Mouse (Mus musculus) testis, adult 2 months (tissue): Measurements from ENCODE around the gene Lrp1. TPM values are rescaled to one million over a fixed set of nuclear protein-coding genes. Genes with fewer than 3 reads are reported as not detected.

Experiments used
- H3K27ac ChIP-seq: fragments of 200-500 bp; 2 replicates; pipeline ENCODE4 v1.5.1; 2012; ENCODE audit warnings: low read depth, low read length; ENCODE audit not compliant: control insufficient read depth, insufficient read depth
- H3K27me3 ChIP-seq: fragments of 200-500 bp; 2 replicates; pipeline ENCODE4 v1.6.1; 2012; ENCODE audit warnings: mild to moderate bottlenecking, low read length, moderate library complexity; ENCODE audit not compliant: control insufficient read depth, insufficient read depth
- H3K36me3 ChIP-seq: fragments of 200-500 bp; 2 replicates; pipeline ENCODE4 v1.6.1; 2012; ENCODE audit warnings: mild to moderate bottlenecking, low read length; ENCODE audit not compliant: control insufficient read depth, insufficient read depth
- H3K4me1 ChIP-seq: fragments of 200-500 bp; 2 replicates; pipeline ENCODE4 v1.6.1; 2012; ENCODE audit warnings: low read length; ENCODE audit not compliant: control insufficient read depth, insufficient read depth
- H3K4me3 ChIP-seq: fragments of 200-500 bp; 2 replicates; pipeline ENCODE4 v1.5.1; 2012; ENCODE audit warnings: low read depth, mild to moderate bottlenecking, low read length, moderate library complexity, mixed read lengths; ENCODE audit not compliant: control insufficient read depth
- CTCF ChIP-seq: fragments of 200-500 bp; IDR thresholded peaks from 2 replicates; pipeline ENCODE4 v1.5.1; 2012; ENCODE audit warnings: low read depth, mild to moderate bottlenecking, inconsistent platforms, low read length, moderate library complexity; ENCODE audit not compliant: control insufficient read depth, insufficient read depth, insufficient replicate concordance
- POLR2A ChIP-seq: fragments of 200-500 bp; IDR thresholded peaks from 2 replicates; pipeline ENCODE4 v1.6.1; 2012; ENCODE audit warnings: low read depth, mild to moderate bottlenecking, inconsistent platforms, low read length, moderate library complexity; ENCODE audit not compliant: control insufficient read depth
- polyA plus RNA-seq: library from polyadenylated mRNA; depleted of rRNA; stranded (reverse); fragments of >200 nt; gene quantifications from 2 replicates; pipeline ENCODE4 v1.2.3, GENCODE M21; 2012

Lrp1 gene
- polyA plus RNA-seq, 1 experiment, result 20.8 TPM

DNA sequence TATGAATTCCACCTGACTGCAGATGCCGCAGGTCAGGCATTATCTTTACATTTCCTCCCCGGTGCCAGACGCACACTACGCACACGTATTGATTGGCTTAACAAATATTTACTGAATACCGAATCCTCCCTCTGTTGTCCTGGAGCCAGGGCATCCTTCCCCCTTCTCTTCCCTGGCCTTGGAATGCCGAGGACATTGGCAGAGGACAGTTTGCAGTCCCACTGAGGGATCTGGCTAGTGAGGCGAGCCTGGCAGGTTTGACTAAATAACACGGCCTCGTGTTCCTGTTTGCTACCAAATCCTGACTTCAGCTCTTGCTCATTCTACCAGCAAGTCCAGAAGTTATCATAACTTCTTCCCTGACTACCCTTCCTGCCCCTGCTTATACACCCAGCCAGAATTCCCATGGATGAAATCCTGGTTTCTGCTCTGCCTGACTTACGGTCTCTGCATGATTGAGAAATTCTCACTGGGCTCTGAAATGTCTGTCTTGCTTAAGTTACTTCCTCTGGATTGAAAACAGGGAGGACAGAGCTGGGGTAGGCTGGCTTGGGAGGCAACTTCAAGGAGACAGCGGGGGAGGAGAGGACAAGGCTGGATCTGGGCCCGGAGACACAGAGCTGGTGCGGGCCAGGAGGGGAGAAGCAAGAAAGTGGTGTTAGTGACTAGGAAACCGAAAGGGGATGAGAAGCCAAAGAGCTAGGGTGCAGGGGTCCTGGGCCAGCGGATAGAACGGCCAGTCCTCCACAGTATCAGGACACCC is 21.0 kb downstream of the Lrp1 start:
- TF ChIP-seq POLR2A (no peak), CTCF (no peak)
- H3K27ac ChIP-seq, result peak overlapping the region; percentile 62
- no peaks in the 10 kb centered on the region for H3K27me3 ChIP-seq
- no peak overlapping the region for H3K4me3 ChIP-seq
- peaks cover 16% of the 10 kb centered on the region for H3K4me1 ChIP-seq
- no peaks in the 10 kb centered on the region for H3K36me3 ChIP-seq

DNA sequence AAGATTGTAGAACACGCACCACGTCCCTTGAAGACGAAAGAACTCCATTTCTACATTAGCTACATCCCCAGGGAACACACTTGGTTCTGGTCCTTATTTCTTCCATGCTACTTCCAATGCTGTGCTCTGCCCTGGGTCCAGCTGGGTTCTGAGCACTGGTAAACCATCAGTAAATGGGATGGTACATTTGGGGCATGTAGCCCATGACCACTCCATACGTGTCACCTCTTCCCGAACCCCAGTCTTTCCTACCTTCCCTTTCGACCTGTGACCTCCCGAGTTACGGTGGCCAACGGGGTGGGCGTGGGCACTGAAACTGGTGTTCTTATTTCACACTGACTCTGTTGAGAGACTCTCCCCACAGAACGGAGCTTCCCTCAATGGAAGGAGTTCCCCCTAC is 21.7 kb downstream of the Lrp1 start:
- TF ChIP-seq POLR2A (no peak), CTCF (no peak)
- Histone ChIP-seq H3K27ac (peak overlapping the region; percentile 62), H3K4me1 (peaks cover 16% of the 10 kb centered on the region), H3K27me3 (no peaks in the 10 kb centered on the region), H3K4me3 (no peak overlapping the region), H3K36me3 (no peaks in the 10 kb centered on the region)

DNA sequence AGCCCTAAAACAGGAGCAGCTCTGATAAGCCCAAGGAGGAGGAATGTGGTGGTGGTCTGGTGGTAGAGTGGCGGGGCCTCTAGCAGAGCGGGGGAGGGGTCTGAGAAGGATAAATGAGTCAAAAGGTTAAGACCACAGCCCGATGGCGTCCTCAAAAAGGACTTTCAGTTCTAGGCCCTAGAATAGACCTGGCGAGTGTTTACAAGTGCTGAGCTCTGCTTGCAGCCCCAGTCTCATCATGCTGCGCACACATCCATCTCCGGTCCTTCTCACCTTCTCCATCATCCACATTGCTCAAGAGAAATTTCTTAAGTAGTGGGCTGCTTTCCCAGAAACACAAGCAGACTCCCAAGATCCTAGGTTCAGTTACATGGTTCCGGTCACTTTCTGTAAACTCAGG is 22.3 kb downstream of the Lrp1 start:
- Histone ChIP-seq H3K4me3 (no peak overlapping the region), H3K4me1 (peaks cover 16% of the 10 kb centered on the region), H3K27ac (no peak overlapping the region), H3K27me3 (no peaks in the 10 kb centered on the region), H3K36me3 (no peaks in the 10 kb centered on the region)
- no peak for TF ChIP-seq POLR2A
- no peak for TF ChIP-seq CTCF

GRCm38 (mm10) chr10:127597311-127597901 is 23.5 kb downstream of the Lrp1 start:
- H3K4me3 ChIP-seq, result no peak overlapping the region
- no peaks in the 10 kb centered on the region for H3K27me3 ChIP-seq
- H3K27ac ChIP-seq, result peak overlapping the region; percentile 56; the same call in 1 of the 2 replicates
- H3K4me1 ChIP-seq, result peaks cover 13% of the 10 kb centered on the region
- no peaks in the 10 kb centered on the region for H3K36me3 ChIP-seq
- TF ChIP-seq POLR2A (no peak), CTCF (no peak)

DNA sequence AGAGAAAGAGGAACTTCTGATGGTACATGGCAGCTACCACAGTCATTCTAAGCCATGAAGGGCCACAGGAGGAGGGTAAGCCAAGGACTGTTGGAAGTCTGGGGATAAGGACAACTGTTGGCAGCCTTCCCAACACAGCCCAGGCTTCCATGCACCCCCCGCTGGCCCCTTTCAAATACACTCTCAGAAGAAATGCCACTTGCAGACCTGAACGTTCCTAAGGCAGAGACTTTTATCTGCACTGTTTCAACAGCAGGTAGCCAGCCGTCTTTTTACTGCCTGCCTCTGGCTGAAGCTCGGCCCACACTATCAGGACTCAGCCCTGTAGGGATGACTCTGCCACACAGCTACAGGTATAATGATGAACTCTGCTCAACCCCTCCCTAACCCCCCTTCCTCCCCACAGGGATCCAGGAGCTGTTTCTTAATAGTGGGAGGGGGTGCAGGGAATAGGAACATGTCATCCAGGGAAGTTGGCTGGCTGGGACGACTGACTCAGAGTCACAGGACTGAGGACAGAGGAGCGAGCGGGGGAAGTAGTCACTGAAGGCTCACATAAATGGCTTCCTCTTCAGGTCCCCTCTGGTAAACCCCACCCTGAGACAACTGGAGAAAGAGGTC is 24.5 kb downstream of the Lrp1 start:
- no peaks in the 10 kb centered on the region for H3K36me3 ChIP-seq
- peak overlapping the region; percentile 46 for H3K27ac ChIP-seq
- no peak overlapping the region for H3K4me3 ChIP-seq

GRCm38 (mm10) chr10:127594930-127595715 is 25.8 kb downstream of the Lrp1 start:
- Histone ChIP-seq H3K4me1 (peaks cover 7% of the 10 kb centered on the region), H3K27me3 (no peaks in the 10 kb centered on the region), H3K4me3 (no peak overlapping the region), H3K27ac (peak overlapping the region; percentile 68), H3K36me3 (no peaks in the 10 kb centered on the region)
- TF ChIP-seq CTCF, result no peak
- TF ChIP-seq POLR2A, result no peak

More for the DNA sequence above, 24.5 kb downstream of the Lrp1 start:
- no peaks in the 10 kb centered on the region for H3K27me3 ChIP-seq
- H3K4me1 ChIP-seq, result peaks cover 13% of the 10 kb centered on the region
- no peak for TF ChIP-seq POLR2A
- TF ChIP-seq CTCF, result no peak
